Mouse (Mus musculus) layer of hippocampus, postnatal 36 days (tissue): ENCODE measurements around the gene Gm20425. TPM values are rescaled to one million over a fixed set of nuclear protein-coding genes. Genes with fewer than 3 reads are reported as not detected.

Source experiments
- DNase-seq, 2 experiments: peaks; one replicate each; pipeline ENCODE4 v3.0.0; 2022
- total RNA-seq, 2 experiments: library from RNA; stranded (reverse); gene quantifications; 2 replicates each; pipeline ENCODE4 v1.2.3; 2021

Gene Gm20425
- total RNA-seq, 2 experiments from 2014 or later = 11.1 to 11.3 TPM

- DNase-seq = no peak
These were observed 76.8 kb downstream of the Gm20425 start for GRCm38 (mm10) chr9:103153286-103153685.

GRCm38 (mm10) chr9:103149074-103149799, 80.9 kb downstream of the Gm20425 start:
- no peak for DNase-seq

DNA sequence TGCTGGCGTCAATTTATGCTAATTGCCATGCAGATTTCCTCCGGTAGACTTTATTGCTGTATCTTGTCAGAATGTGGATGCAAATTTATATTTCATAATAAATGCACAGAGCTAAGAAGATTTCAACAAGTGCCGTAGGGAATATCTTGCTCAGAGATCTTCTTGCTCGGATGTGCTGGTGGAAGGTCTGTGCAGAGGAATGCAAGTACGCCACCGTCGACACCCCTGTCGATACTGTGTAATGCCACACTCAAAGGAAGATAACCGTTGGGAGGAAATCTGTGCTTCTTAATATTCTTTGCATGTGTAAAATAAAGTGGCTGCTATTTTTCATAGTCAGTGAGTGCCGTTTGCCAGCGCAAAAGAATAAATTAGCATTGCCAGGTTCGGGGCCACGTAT, 83.0 kb downstream of the Gm20425 start:
- DNase-seq = no peak

- peak; percentile 40 to 43 for DNase-seq
These were observed 83.4 kb downstream of the Gm20425 start for GRCm38 (mm10) chr9:103146703-103147102.

- no peak for DNase-seq
These were observed 83.8 kb downstream of the Gm20425 start for GRCm38 (mm10) chr9:103146257-103146656.

DNA sequence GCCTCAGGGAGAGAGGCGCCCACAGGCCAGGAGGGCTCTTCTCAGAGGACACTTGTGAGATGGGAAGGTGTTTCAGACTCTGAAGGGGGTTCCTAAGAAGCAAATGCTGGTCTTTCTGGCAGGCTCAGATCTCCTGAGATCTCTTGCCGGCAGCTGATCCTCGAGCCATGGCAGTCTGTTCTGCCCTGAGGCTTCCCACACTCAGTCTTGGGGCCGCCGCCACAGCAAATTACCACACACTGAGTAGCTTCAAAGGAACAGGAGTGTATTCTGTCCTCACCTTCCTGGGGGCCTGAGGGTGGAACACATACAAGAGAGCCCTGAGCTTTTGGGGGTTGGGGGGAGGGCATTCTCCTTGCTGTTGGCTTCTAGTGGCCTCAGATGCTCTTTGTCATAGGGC, 84.8 kb downstream of the Gm20425 start:
- no peak for DNase-seq

DNA sequence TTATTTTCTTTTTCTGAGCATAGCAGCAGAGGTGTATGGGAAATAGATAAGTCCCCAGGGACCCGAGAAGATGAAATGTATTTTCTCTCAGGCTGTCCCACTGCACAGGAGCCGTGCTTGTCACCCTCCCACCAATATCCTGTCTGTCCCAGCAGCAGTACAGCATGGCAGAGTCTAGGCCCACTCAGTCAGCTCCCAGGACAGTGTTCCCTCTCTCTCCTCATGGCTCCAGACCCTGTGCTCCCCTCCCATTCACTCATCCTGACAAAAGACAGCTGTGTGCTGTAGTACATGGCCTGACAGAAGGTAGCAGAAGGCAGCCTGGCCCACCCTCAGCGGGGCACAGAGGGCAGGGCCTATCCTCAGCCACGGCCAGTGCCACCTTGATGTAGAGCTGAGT, 86.2 kb downstream of the Gm20425 start:
- no peak for DNase-seq

DNA sequence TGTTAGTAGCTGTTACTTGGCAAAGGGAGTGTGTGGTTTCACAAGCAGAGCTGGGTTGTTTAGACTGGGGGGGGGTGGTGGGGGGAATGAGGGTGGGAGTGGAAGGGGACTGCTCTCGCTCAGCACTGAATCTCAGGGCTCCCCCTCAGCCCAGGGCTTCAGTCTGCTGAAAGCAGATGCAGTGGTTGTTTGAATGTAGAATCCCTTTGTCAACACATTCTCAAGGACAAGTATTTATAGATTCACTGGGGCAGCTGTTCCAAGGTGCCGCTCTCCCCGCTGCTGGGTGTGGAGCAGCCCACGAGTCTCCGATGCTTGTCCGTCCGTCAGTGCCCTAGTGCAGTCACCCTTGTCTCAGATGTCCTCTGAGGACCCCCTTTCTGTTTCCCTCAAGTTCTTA, 88.8 kb downstream of the Gm20425 start:
- DNase-seq = no peak

DNA sequence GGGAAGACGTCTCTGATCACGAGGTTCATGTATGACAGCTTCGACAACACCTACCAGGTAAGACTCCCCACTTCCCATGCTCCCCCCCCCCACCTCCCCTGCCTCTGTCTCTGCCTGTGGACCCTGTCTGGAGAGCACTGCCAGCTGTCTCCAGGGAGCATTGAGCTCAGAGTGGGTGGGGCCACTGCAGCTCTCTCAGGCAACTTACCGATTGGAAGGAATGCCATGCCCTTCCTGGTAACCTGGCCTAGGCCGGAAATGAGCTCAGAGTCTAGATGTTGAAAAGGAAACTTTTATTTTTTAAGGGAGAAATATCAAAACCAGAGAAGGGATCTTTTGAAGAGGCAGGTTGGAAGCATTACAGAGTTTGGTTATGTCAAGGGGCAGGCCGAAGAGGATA, 89.7 kb downstream of the Gm20425 start:
- DNase-seq = no peak

Other genes with a start within 250 kb of the Gm20425 start
- 1 to 10 TPM; 2.0 to 2.5 TPM for gene Slco2a1, start 241.6 kb downstream of the Gm20425 start, total RNA-seq
- 100 to 1,000 TPM; 439 to 461 TPM for gene Rab6b, start 118.5 kb downstream of the Gm20425 start, total RNA-seq
- gene Srprb, start 28.2 kb downstream of the Gm20425 start, total RNA-seq = 10 to 100 TPM; 21.0 to 22.3 TPM
- gene Trf, start 137 bp upstream of the Gm20425 start, total RNA-seq = 100 to 1,000 TPM; 202 to 231 TPM
- under 1 TPM in 1 of 2 experiments, not detected in 1; 0.15 TPM for gene 1300017J02Rik, start 74.8 kb upstream of the Gm20425 start, total RNA-seq
- 10 to 100 TPM; 20.2 to 21.0 TPM for gene Topbp1, start 74.9 kb upstream of the Gm20425 start, total RNA-seq
- gene Cdv3, start 135.5 kb upstream of the Gm20425 start, total RNA-seq = 10 to 100 TPM; 71.5 to 73.2 TPM